Mouse (Mus musculus) liver, postnatal 0 days (tissue): ENCODE measurements at regions not wholly inside any gene's neighbourhood (a gene's known extent, or its start where the extent isn't known, plus 50 kb on each side); places are given as distances from the start of the nearest gene placed in this dataset.
A peak's percentile ranks its signal among the peaks of the same experiment; 100 is the strongest.
"Not testable (repeated sequence)": the region's sequence is repeated elsewhere in the genome, so short reads cannot be mapped to it uniquely, and the experiment has no call there.

Experiments used
- ATAC-seq: fragments of 200-750 bp; cut with Nextera tagmentation; 2 replicates; pipeline ENCODE4 v1.8.0; 2017; ENCODE audit warnings: mild to moderate bottlenecking, moderate library complexity
- DNase-seq: peaks from one replicate; pipeline ENCODE4 v3.0.0-alpha.2; 2016
- H3K27ac ChIP-seq: fragments of 300-500 bp; sonication (generic); 2 replicates; pipeline ENCODE4 v1.5.1; 2014; ENCODE audit warnings: antibody characterized with exemption, moderate library complexity, mild to moderate bottlenecking, low read depth
- H3K27me3 ChIP-seq: fragments of 300-500 bp; sonication (generic); 2 replicates; pipeline ENCODE4 v1.6.1; 2014; ENCODE audit warnings: low read length, control low read depth, mixed read lengths; ENCODE audit not compliant: insufficient read depth
- H3K36me3 ChIP-seq: fragments of 300-500 bp; sonication (generic); replicated peaks from 2 replicates; pipeline ENCODE4 v1.6.1; 2014; ENCODE audit warnings: mild to moderate bottlenecking, control low read depth, low read length, moderate library complexity, mixed read lengths; ENCODE audit not compliant: insufficient read depth
- H3K4me1 ChIP-seq: fragments of 300-500 bp; sonication (generic); 2 replicates; pipeline ENCODE4 v1.6.1; 2014; ENCODE audit warnings: antibody characterized with exemption, mild to moderate bottlenecking, control low read depth; ENCODE audit not compliant: insufficient read depth
- H3K4me2 ChIP-seq: fragments of 300-500 bp; sonication (generic); 2 replicates; pipeline ENCODE4 v1.6.1; 2014; ENCODE audit warnings: low read depth, mild to moderate bottlenecking, low read length, moderate library complexity, mixed read lengths
- H3K4me3 ChIP-seq: fragments of 300-500 bp; sonication (generic); 2 replicates; pipeline ENCODE4 v1.5.1; 2014; ENCODE audit warnings: low read depth, low read length
- H3K9ac ChIP-seq: fragments of 300-500 bp; sonication (generic); replicated peaks from 2 replicates; pipeline ENCODE4 v1.6.1; 2014; ENCODE audit warnings: mild to moderate bottlenecking, moderate library complexity
- H3K9me3 ChIP-seq: fragments of 300-500 bp; sonication (generic); 2 replicates; pipeline ENCODE4 v1.6.1; 2016; ENCODE audit warnings: mild to moderate bottlenecking, control low read depth, low read length, mixed read lengths
- CTCF ChIP-seq: sonication (generic); IDR thresholded peaks from 2 replicates; pipeline ENCODE4 v1.5.1; 2016; ENCODE audit warnings: antibody characterized with exemption, low read depth
- EP300 ChIP-seq: IDR thresholded peaks from 2 replicates; pipeline ENCODE4 v1.6.1; 2016; ENCODE audit warnings: antibody characterized with exemption, low read depth, mild to moderate bottlenecking
- WGBS: fragments of 180-500 bp; shearing (Covaris S2); extraction: QIAGEN DNeasy Blood & Tissue Kit; methylation state at CpG from one replicate; pipeline ENCODE4 v1.1.7; 2014; ENCODE audit not compliant: insufficient replicate concordance; 5-methylcytosine and 5-hydroxymethylcytosine counted together

DNA sequence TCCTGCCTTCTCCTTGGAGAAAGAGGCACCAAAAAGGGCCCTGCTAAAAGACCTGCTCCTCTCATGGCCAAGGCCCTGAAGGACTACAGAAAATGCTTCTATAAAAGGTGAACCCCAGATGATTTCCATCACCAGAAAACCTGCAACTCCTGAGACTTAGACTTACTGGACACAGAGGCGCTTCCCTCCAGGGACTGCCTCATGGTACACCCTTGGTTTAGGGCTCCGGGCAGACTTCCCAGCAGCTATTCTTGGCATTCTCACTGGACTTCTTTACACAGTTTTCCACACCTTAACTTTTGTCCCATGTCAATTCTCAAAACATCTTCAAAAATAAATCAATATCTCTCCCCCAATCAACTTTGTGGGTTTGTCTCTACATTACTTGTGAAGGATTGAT, 393.2 kb downstream of the Gpm6a start:
- WGBS = 71% methylated on average over 2 of the region's 2 CpGs
- not testable (repeated sequence) for H3K36me3 ChIP-seq, H3K4me2 ChIP-seq, H3K4me3 ChIP-seq, H3K9me3 ChIP-seq, H3K4me1 ChIP-seq, H3K27ac ChIP-seq, H3K27me3 ChIP-seq, H3K9ac ChIP-seq, ATAC-seq
- DNase-seq = peak; percentile 41

DNA sequence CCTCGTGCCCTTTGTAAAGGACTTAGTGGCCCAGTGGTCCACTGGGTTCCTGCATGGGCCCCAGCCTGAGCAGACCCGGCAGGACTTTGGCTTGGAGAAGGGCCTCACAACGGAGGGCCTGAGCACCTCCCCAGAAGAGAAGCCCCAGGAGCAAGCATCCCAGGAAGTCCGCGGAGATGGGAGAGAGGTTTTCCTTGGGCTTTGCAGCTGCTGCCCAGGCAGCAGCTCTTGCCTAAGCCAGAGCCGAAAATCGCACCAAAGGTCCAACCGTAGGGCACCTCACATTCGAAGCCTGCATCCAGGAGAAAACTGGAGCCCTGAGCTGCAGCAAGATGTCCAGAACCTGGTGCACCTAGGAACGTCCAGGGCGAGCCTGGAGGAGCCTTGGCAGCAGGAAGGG, 405.2 kb downstream of the Gpm6a start:
- DNase-seq, H3K4me2 ChIP-seq, H3K9me3 ChIP-seq, H3K36me3 ChIP-seq, H3K9ac ChIP-seq, H3K27me3 ChIP-seq, H3K4me3 ChIP-seq, H3K4me1 ChIP-seq, H3K27ac ChIP-seq, ATAC-seq: not testable (repeated sequence)
- WGBS = 61% methylated on average over 10 of the region's 11 CpGs

DNA sequence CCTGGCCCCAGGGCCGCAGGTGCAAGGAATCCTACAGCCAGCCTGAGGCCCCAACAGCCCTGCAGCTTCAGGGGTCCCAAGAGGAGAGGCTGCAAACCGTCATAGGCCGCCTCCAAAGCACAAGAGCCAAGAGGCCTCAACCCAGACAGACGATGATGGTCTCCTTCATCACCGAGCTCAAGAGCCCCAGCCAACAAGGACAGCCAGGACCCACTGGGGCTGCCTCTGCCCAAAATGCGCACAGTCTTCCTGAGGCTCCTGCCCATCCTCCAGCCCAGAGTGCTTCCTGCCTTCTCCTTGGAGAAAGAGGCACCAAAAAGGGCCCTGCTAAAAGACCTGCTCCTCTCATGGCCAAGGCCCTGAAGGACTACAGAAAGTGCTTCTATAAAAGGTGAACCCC, 412.8 kb downstream of the Gpm6a start:
- not testable (repeated sequence) for H3K9me3 ChIP-seq, DNase-seq, H3K9ac ChIP-seq, H3K4me3 ChIP-seq, H3K27me3 ChIP-seq, H3K27ac ChIP-seq, H3K4me2 ChIP-seq, H3K4me1 ChIP-seq, H3K36me3 ChIP-seq, ATAC-seq
- 86% methylated on average over 2 of the region's 6 CpGs for WGBS

DNA sequence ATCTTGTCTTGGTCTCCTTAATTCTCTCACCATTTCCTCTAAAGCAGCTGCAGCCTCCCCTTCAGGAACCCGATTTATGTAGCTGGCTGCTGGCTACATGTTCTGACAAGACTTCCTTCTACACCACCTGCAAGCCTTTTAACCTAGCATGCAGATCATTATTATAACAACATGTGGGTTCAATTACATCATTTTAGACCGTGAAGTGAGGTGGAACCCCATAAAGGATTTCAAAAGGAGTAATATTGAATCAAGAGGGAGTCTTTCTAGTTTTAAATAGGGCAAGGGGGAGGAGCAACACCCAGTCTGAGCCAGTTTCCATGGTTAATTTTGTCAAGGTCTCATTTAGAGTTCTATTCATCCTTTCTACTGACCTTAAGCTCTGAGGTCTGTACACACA, 442.4 kb downstream of the Gpm6a start:
- H3K27ac ChIP-seq = no peak overlapping the region
- no peaks in the 10 kb centered on the region for H3K4me1 ChIP-seq
- H3K4me2 ChIP-seq = no peak overlapping the region
- H3K9ac ChIP-seq = no peak overlapping the region
- no peak for ATAC-seq
- no peaks in the 10 kb centered on the region for H3K36me3 ChIP-seq
- H3K9me3 ChIP-seq = no peaks in the 10 kb centered on the region
- TF ChIP-seq CTCF = no peak
- no peak for TF ChIP-seq EP300
- H3K4me3 ChIP-seq = no peak overlapping the region
- H3K27me3 ChIP-seq = no peaks in the 10 kb centered on the region
- DNase-seq = no peak
- 45% methylated on average over 2 of the region's 2 CpGs for WGBS

DNA sequence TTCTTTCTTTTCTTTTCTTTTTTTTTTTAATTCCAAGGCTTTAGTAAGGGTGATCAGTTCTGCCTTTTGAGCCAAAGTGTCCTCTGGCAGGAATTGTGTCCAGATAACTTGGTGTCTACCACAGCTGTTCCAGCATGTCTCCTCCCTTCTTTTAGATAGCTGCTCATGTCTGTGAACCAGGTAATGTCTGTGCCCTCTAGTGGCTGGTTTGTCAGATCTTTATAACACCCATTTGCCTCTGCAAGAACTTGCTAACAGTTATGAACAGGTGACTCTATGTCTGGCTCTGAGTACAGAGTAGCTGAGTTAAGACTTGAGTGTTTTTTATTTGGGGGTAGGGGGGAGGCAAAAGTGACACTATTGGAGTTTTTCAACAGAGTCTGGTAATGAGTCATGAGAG, 443.7 kb downstream of the Gpm6a start:
- Histone ChIP-seq H3K4me3 (no peak overlapping the region), H3K4me1 (no peaks in the 10 kb centered on the region), H3K27ac (no peak overlapping the region), H3K36me3 (no peaks in the 10 kb centered on the region), H3K9me3 (no peaks in the 10 kb centered on the region), H3K9ac (no peak overlapping the region), H3K27me3 (no peaks in the 10 kb centered on the region), H3K4me2 (no peak overlapping the region)
- no peak for ATAC-seq
- no peak for DNase-seq
- TF ChIP-seq CTCF (no peak), EP300 (no peak)

DNA sequence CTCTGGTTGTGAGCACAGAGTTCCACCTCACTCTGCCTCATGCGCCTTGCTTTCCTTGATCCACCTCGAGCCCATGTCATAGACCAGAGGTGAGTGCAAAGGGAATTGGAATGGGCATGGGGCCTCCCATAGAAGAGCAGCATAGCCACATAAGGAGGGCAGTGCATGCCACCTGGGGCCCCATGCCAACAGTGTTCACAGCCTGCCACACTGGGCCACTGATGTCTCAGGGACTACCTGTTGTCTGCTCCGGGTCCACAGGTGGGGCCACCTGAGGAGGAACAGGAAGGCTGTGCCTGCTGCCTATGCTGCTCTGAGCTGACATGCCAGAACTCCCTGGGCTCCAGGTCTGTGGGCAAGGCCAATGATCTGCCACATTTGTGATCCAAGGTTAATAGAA, 445.8 kb downstream of the Gpm6a start:
- Histone ChIP-seq H3K4me2 (no peak overlapping the region), H3K9ac (no peak overlapping the region), H3K9me3 (no peaks in the 10 kb centered on the region), H3K36me3 (no peaks in the 10 kb centered on the region), H3K27ac (no peak overlapping the region), H3K4me1 (no peaks in the 10 kb centered on the region), H3K4me3 (no peak overlapping the region), H3K27me3 (no peaks in the 10 kb centered on the region)
- DNase-seq = no peak
- 70% methylated on average over 3 of the region's 3 CpGs for WGBS
- no peak for ATAC-seq
- TF ChIP-seq EP300 (no peak), CTCF (no peak)

DNA sequence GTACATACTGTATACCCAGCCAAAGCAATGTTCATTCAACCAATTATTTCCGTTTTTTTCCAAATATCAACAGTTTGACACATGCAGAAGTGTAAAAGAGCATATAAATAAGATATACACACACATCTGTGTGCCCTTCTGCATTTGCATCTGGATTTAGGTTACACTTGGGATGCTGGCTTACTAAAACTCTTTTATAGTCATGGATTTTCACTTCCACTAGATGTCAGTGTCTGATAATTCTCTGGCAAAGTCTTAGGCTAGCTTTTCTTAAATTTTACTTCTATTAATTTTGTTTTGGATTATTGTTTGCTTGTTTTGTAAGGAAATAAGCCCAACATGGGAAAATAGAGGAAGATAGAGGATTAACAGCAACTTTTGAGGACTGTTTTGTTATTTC, 452.3 kb downstream of the Gpm6a start:
- ATAC-seq, H3K4me1 ChIP-seq, H3K36me3 ChIP-seq, H3K27ac ChIP-seq, H3K4me2 ChIP-seq, H3K9me3 ChIP-seq, H3K27me3 ChIP-seq, DNase-seq, H3K9ac ChIP-seq, H3K4me3 ChIP-seq: not testable (repeated sequence)
- 5% methylated on average over 1 of the region's 1 CpGs for WGBS
